Mouse (Mus musculus) liver, adult 2 months (tissue): ENCODE data around the gene Alkbh1. TPM values are rescaled to one million over a fixed set of nuclear protein-coding genes. Genes with fewer than 3 reads are reported as not detected.

ENCODE experiments used
- DNase-seq: peaks from one replicate; pipeline ENCODE4 v3.0.0-alpha.2; 2011; ENCODE audit warnings: low read depth, low spot score; ENCODE audit errors: extremely low read depth
- H3K27ac ChIP-seq: fragments of 200-500 bp; replicated peaks from 2 replicates; pipeline ENCODE4 v1.5.1; 2012; ENCODE audit warnings: low read depth, mild to moderate bottlenecking, control low read depth, inconsistent platforms, low read length; ENCODE audit not compliant: insufficient read depth
- H3K27me3 ChIP-seq: fragments of 200-500 bp; 2 replicates; pipeline ENCODE4 v1.6.1; 2012; ENCODE audit warnings: mild to moderate bottlenecking, moderate library complexity, low read length, inconsistent platforms; ENCODE audit not compliant: control insufficient read depth, insufficient read depth
- H3K36me3 ChIP-seq: fragments of 200-500 bp; 2 replicates; pipeline ENCODE4 v1.6.1; 2012; ENCODE audit warnings: low read length, inconsistent platforms; ENCODE audit not compliant: control insufficient read depth, insufficient read depth
- H3K4me1 ChIP-seq: fragments of 200-500 bp; 2 replicates; pipeline ENCODE4 v1.6.1; 2011; ENCODE audit warnings: low read length; ENCODE audit not compliant: control insufficient read depth, insufficient read depth
- H3K4me3 ChIP-seq: fragments of 200-500 bp; 2 replicates; pipeline ENCODE4 v1.5.1; 2011; ENCODE audit warnings: low read depth, mild to moderate bottlenecking, control low read depth, low read length, moderate library complexity; ENCODE audit not compliant: insufficient read depth
- H3K79me2 ChIP-seq: fragments of 200-500 bp; 2 replicates; pipeline ENCODE4 v1.6.1; 2012; ENCODE audit warnings: inconsistent platforms, mild to moderate bottlenecking, low read length, moderate library complexity; ENCODE audit not compliant: control insufficient read depth, insufficient read depth
- H3K9ac ChIP-seq: fragments of 200-500 bp; 2 replicates; pipeline ENCODE4 v1.6.1; 2012; ENCODE audit warnings: low read depth, mild to moderate bottlenecking, control low read depth, inconsistent platforms, low read length
- CTCF ChIP-seq: fragments of 200-500 bp; IDR thresholded peaks from 2 replicates; pipeline ENCODE4 v1.5.1; 2011; ENCODE audit warnings: low read depth, low read length, control low read depth
- POLR2A ChIP-seq: fragments of 200-500 bp; IDR thresholded peaks from 2 replicates; pipeline ENCODE4 v1.6.1; 2011; ENCODE audit warnings: low read length, control low read depth; ENCODE audit not compliant: insufficient read depth; ENCODE audit errors: extremely low read depth
- WGBS: fragments of 180-500 bp; shearing (Covaris S2); methylation state at CpG from one replicate; pipeline ENCODE4 v1.1.7; 2018; 5-methylcytosine and 5-hydroxymethylcytosine counted together
- polyA plus RNA-seq: library from polyadenylated mRNA; depleted of rRNA; stranded (reverse); fragments of >200 nt; gene quantifications from 2 replicates; pipeline ENCODE4 v1.2.3, GENCODE M21; 2012
- total RNA-seq: library from RNA; depleted of rRNA; stranded (reverse); fragments of >200 nt; gene quantifications from 2 replicates; pipeline ENCODE4 v1.2.3, GENCODE M21; 2014

Alkbh1 gene
- total and polyA plus RNA-seq, 2 experiments = 8.4 to 11.1 TPM

DNA sequence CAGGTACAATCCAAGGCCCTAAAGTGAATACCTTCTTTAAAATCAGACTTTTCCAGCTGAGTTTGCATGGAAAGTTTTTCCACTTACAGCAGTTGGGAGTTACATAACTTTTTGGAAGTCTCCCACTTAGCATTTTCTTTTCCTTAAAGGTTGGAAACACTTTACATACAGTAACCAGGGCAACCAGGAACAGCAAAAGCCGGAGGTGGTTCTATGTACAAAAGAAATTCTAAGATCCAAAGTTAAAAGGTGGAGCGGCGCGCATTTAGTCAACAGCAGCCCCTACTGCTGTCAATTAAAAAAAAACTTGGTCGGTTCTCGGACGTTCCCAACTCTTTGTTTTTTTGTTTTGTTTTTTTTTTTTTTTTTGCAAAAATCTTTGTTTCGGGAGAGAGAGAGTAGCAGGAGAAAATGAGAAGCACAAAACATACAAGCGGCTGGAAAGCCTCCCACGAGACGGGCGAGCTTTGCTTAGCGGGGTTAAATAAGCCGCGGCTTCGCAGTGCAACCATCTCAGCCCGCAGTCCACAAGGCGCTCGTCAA is 27.7 kb upstream of the Alkbh1 start:
- H3K79me2 ChIP-seq = peaks cover 8% of the 10 kb centered on the region; the same call in 1 of the 2 replicates
- H3K4me1 ChIP-seq = peaks cover 11% of the 10 kb centered on the region; the same call in 1 of the 2 replicates
- H3K9ac ChIP-seq = peak overlapping the region; percentile 91
- no peaks in the 10 kb centered on the region for H3K27me3 ChIP-seq
- H3K4me3 ChIP-seq = peak overlapping the region; percentile 88
- under 1% methylated on average over 19 of the region's 19 CpGs for WGBS
- H3K27ac ChIP-seq = peak overlapping the region; percentile 60
- peaks cover 12% of the 10 kb centered on the region for H3K36me3 ChIP-seq
- DNase-seq = peak; percentile 49
- TF ChIP-seq CTCF = no peak
- TF ChIP-seq POLR2A = no peak

DNA sequence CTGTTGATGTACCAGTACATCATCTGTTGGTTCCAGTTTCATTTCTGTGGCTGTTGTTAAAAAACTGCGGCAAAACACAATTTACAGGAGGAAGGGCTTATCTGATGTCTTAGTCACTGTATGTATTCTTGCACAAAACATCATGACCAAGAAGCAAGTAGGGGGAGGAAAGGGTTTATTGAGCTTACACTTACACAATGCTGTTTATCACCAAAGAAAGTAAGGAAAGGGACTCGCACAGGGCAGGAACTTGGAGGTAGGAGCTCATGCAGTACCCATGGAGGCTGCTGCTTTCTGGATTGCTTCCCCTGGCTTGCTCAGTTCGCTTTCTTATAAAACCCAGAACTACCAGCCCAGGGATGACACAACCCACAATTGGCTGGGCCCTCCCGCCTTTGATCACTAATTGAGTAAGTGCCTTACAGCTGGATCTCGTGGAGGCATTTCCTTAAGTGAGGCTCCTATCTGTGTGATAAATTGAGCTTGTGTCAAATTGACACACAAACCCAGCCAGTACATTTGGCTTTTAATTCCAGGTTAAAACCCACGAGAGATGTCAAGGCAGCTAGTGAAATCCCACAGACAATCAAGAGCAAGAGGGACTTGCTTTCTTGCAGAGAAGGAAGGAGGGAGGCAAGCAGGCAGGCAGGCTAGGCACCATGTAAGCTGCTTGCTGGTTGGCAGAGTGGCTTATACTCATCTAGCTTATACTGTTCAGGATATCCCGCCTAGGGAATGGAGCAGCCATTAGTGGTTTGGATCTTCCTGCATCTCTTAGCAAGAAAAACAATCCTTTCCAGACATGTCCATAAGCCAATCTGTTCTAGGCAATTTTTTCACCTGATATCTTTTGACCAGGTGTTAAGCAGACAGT is 26.7 kb upstream of the Alkbh1 start:
- no peak overlapping the region for H3K9ac ChIP-seq
- H3K36me3 ChIP-seq = peaks cover 16% of the 10 kb centered on the region
- peaks cover 8% of the 10 kb centered on the region; the same call in 1 of the 2 replicates for H3K79me2 ChIP-seq
- 48% methylated on average over 7 of the region's 7 CpGs for WGBS
- H3K27me3 ChIP-seq = no peaks in the 10 kb centered on the region
- TF ChIP-seq CTCF = no peak
- H3K27ac ChIP-seq = no peak overlapping the region
- peaks cover 11% of the 10 kb centered on the region; the same call in 1 of the 2 replicates for H3K4me1 ChIP-seq
- H3K4me3 ChIP-seq = peak overlapping the region; percentile 88; the same call in 1 of the 2 replicates
- no peak for DNase-seq

DNA sequence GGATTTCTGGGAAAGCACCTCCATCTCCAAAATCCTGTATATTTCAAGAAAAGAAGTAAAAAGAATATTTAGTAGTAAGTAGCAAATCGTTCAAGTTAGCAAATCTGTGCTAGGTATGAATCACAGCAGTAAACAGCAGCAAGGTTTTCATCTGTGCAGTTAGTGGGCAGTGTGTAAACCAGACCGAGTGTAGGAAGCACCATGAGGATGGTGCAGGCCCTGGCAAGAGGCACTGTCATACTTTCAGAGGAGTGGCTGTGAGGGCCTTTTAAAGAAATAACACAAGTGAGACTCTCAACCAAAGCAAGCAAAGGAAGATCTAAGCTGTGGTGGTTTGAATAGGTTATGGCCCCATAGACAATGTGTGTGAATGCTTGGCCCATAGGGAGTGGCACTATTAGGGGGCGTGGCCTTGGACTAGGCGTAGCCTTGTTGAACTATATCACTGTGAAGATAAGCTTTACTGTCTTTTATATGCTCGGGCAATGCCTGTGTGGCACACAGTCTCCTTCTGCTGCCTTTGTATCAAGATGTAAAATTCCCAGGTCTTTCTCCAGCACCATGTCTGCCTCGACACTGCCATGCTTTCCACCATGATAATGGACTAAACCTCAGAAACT is 21.0 kb upstream of the Alkbh1 start:
- Histone ChIP-seq H3K79me2 (no peaks in the 10 kb centered on the region; the same call in 1 of the 2 replicates), H3K27me3 (no peaks in the 10 kb centered on the region), H3K9ac (no peak overlapping the region), H3K36me3 (peaks cover 62% of the 10 kb centered on the region), H3K27ac (no peak overlapping the region), H3K4me1 (0 out of 2 replicates have a peak, but pooled peaks cover 4% of the 10 kb centered on the region), H3K4me3 (no peak overlapping the region)
- no peak for DNase-seq
- WGBS = 92% methylated on average over 6 of the region's 6 CpGs
- TF ChIP-seq CTCF = no peak
- TF ChIP-seq POLR2A = no peak

DNA sequence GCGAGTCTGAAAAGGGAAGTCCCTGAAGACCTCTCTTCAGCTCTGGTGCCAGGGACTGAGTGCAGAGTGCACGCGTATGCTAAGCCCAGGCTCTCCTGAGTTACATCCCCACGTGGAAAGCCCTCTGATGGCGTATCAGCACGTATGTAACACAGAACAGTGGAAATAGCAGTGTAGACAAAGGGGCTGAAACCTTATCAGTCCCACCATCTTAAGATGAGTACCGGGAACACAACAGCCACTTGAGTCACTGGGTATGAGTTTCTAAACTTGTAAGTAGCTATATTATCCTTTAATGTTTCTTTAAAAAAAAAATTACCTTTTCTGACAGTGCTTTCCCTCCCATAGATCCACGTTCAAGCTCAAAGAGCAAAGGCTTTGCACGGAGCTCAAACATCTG is 5.6 kb upstream of the Alkbh1 start:
- Histone ChIP-seq H3K4me1 (peaks cover 4% of the 10 kb centered on the region; the same call in 1 of the 2 replicates), H3K9ac (no peak overlapping the region), H3K27ac (no peak overlapping the region), H3K79me2 (no peaks in the 10 kb centered on the region), H3K4me3 (no peak overlapping the region), H3K36me3 (peaks cover 64% of the 10 kb centered on the region), H3K27me3 (no peaks in the 10 kb centered on the region)
- DNase-seq = no peak
- WGBS = 87% methylated on average over 9 of the region's 9 CpGs
- TF ChIP-seq POLR2A (no peak), CTCF (no peak)

DNA sequence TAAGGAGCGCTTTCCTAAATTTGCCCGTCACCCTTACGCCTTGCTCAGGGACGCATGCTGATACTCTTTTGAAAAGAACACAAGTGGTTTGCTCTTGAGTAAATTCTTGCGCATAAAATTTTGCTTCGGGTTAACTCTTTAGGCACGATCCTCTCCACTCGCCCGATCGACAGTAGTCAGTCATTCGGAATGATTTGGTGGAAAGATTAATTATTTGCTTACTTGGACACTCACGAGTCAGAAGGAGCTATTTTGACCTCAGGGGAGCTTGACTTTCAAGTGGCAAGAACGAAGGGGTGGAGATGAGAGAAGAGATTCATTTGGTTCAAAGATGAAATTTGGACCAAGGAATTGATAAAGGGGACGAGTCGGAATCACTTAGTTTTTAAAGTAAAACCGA is 394 bp upstream of the Alkbh1 start:
- Histone ChIP-seq H3K79me2 (peaks cover 4% of the 10 kb centered on the region; the same call in 1 of the 2 replicates), H3K4me1 (peaks cover 10% of the 10 kb centered on the region), H3K36me3 (peaks cover 31% of the 10 kb centered on the region), H3K9ac (peak overlapping the region; percentile 14; the same call in 1 of the 2 replicates), H3K27me3 (no peaks in the 10 kb centered on the region), H3K27ac (no peak overlapping the region), H3K4me3 (peak overlapping the region; percentile 97)
- DNase-seq = peak; percentile 36
- TF ChIP-seq CTCF = no peak
- no peak for TF ChIP-seq POLR2A
- WGBS = 2% methylated on average over 16 of the region's 16 CpGs
